Mouse (Mus musculus) MEL (cell line): ENCODE measurements at regions not wholly inside any gene's neighbourhood (a gene's known extent, or its start where the extent isn't known, plus 50 kb on each side); places are given as distances from the start of the nearest gene placed in this dataset.
A peak's percentile ranks its signal among the peaks of the same experiment; 100 is the strongest.

Experiments
- CTCF ChIP-seq, 3 experiments: IDR thresholded peaks in 2 of 3; conservative IDR thresholded peaks in 1 of 3; 2 replicates each; pipeline ENCODE4 v1.5.1; 2011 to 2012; ENCODE audit warnings: low read length in 3 of 3, low read depth in 2 of 3, mild to moderate bottlenecking in 2 of 3, improper control_type of control experiment in 1 of 3, inconsistent platforms in 1 of 3, mixed read lengths in 1 of 3, moderate library complexity in 1 of 3; ENCODE audit not compliant: control insufficient read depth in 1 of 3, insufficient read depth in 1 of 3, poor library complexity in 1 of 3, severe bottlenecking in 1 of 3
- ELF1 ChIP-seq: IDR thresholded peaks from 2 replicates; pipeline ENCODE4 v1.6.1; 2014; ENCODE audit warnings: low read depth, mild to moderate bottlenecking, inconsistent platforms, low read length, improper control_type of control experiment, moderate library complexity
- ETS1 ChIP-seq: IDR thresholded peaks from 2 replicates; pipeline ENCODE4 v1.6.1; 2012; ENCODE audit warnings: low read depth, mild to moderate bottlenecking, inconsistent platforms, low read length, improper control_type of control experiment, moderate library complexity
- MAFK ChIP-seq: IDR thresholded peaks from 2 replicates; pipeline ENCODE4 v1.6.1; 2011; ENCODE audit warnings: low read depth, mild to moderate bottlenecking, low read length, improper control_type of control experiment, borderline replicate concordance
- POLR2A ChIP-seq, 2 experiments: IDR thresholded peaks; 2 replicates each; pipeline ENCODE4 v1.6.1; 2011 to 2012; ENCODE audit warnings: low read length in 2 of 2, mild to moderate bottlenecking in 2 of 2, control low read depth in 1 of 2, improper control_type of control experiment in 1 of 2, low read depth in 1 of 2, moderate library complexity in 1 of 2; ENCODE audit not compliant: control insufficient read depth in 1 of 2, insufficient read depth in 1 of 2, poor library complexity in 1 of 2
- TAL1 ChIP-seq: IDR thresholded peaks from 2 replicates; pipeline ENCODE4 v1.6.1; 2012; ENCODE audit warnings: mild to moderate bottlenecking, inconsistent platforms, low read length, moderate library complexity, mixed read lengths
- ZNF384 ChIP-seq: IDR thresholded peaks from 2 replicates; pipeline ENCODE4 v1.6.1; 2012; ENCODE audit warnings: low read depth, mild to moderate bottlenecking, inconsistent platforms, low read length, improper control_type of control experiment

DNA sequence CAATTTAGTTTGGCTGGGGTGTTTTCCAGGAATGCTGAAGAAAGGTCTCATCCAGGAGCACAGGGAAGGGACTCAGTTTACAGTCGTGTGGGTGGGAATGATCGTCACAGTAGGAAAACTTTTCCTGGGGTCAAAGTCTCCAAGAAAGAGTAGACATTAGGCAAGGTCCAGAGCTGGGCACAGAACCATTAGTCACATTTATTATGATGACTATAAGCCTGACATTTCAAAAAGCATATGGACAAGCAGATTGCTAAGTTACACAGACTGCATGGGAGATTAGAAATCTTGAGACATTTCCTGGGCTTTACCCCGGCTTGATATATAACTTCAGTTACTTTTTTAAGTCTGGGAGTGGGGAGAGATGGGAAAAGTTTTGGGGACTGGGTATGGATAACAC lies 139.6 kb upstream of the Map3k1 start:
- TF ChIP-seq ZNF384: no peak; the same call in 1 of the 2 replicates
- 0 out of 2 replicates have a peak, but pooled peaks have one; percentile 8 for TF ChIP-seq TAL1
- TF ChIP-seq MAFK: no peak
- TF ChIP-seq CTCF (IDR thresholded peaks at IDR 0.05 in 2 of 3, conservative IDR thresholded peaks at IDR 0.05 in 1 of 3; ENCODE audit: control insufficient read depth in 1 of 3, insufficient read depth in 1 of 3, low read depth in 2 of 3, low read length in 3 of 3, poor library complexity in 1 of 3, severe bottlenecking in 1 of 3): no peak
- no peak for TF ChIP-seq ELF1
- no peak for TF ChIP-seq POLR2A (IDR thresholded peaks at IDR 0.05; ENCODE audit: control insufficient read depth in 1 of 2, insufficient read depth in 1 of 2, low read depth in 1 of 2, low read length in 2 of 2, poor library complexity in 1 of 2)
- no peak for TF ChIP-seq ETS1
